Mouse (Mus musculus) stomach, embryonic 16.5 days (tissue): Measurements from ENCODE around the gene Ubl3. TPM values are rescaled to one million over a fixed set of nuclear protein-coding genes. Genes with fewer than 3 reads are reported as not detected.
A peak's percentile ranks its signal among the peaks of the same experiment; 100 is the strongest.

Source experiments
- ATAC-seq: fragments of 200-750 bp; cut with Nextera tagmentation; 2 replicates; pipeline ENCODE4 v1.8.0; 2017; ENCODE audit warnings: moderate number of reproducible peaks, moderate TSS enrichment; ENCODE audit not compliant: insufficient read depth, low FRiP score
- H3K27ac ChIP-seq: fragments of 300-500 bp; sonication (generic); 2 replicates; pipeline ENCODE4 v1.5.1; 2014; ENCODE audit warnings: low read length
- H3K27me3 ChIP-seq: fragments of 300-500 bp; sonication (generic); 2 replicates; pipeline ENCODE4 v1.6.1; 2014; ENCODE audit warnings: low read length, control low read depth, mixed read lengths; ENCODE audit not compliant: control insufficient read depth, insufficient read depth
- H3K36me3 ChIP-seq: fragments of 300-500 bp; sonication (generic); 2 replicates; pipeline ENCODE4 v1.6.1; 2014; ENCODE audit warnings: low read length; ENCODE audit not compliant: control insufficient read depth, insufficient read depth
- H3K4me1 ChIP-seq: fragments of 300-500 bp; sonication (generic); 2 replicates; pipeline ENCODE4 v1.6.1; 2014; ENCODE audit warnings: low read length, control low read depth, mixed read lengths; ENCODE audit not compliant: control insufficient read depth, insufficient read depth
- H3K4me2 ChIP-seq: fragments of 300-500 bp; sonication (generic); 2 replicates; pipeline ENCODE4 v1.6.1; 2014; ENCODE audit warnings: low read depth, low read length, mixed read lengths
- H3K4me3 ChIP-seq: fragments of 300-500 bp; sonication (generic); replicated peaks from 2 replicates; pipeline ENCODE4 v1.5.1; 2014; ENCODE audit warnings: mild to moderate bottlenecking, low read length
- H3K9ac ChIP-seq: fragments of 300-500 bp; sonication (generic); 2 replicates; pipeline ENCODE4 v1.6.1; 2014; ENCODE audit warnings: low read length
- H3K9me3 ChIP-seq: fragments of 300-500 bp; sonication (generic); replicated peaks from 2 replicates; pipeline ENCODE4 v1.6.1; 2016; ENCODE audit warnings: low read length, control low read depth; ENCODE audit not compliant: control insufficient read depth
- WGBS: fragments of 180-500 bp; shearing (Covaris S2); extraction: QIAGEN DNeasy Blood & Tissue Kit; methylation state at CpG from one replicate; pipeline ENCODE4 v1.1.7; 2014; 5-methylcytosine and 5-hydroxymethylcytosine counted together
- polyA plus RNA-seq: library from polyadenylated mRNA; unstranded; fragments of >200 nt; fragmentation: Nextera tagmentation; extraction: Ambion mirVana; gene quantifications from 2 replicates; pipeline ENCODE4 v1.2.1, GENCODE M21; 2015

Ubl3 gene
- polyA plus RNA-seq, 1 experiment from 2014 or later = 41.0 TPM

- no peak overlapping the region for H3K4me2 ChIP-seq
- H3K4me1 ChIP-seq = peaks cover 41% of the 10 kb centered on the region
- no peak for ATAC-seq
- no peak overlapping the region for H3K4me3 ChIP-seq
- no peaks in the 10 kb centered on the region for H3K9me3 ChIP-seq
- H3K9ac ChIP-seq = no peak overlapping the region
- no peak overlapping the region for H3K27ac ChIP-seq
- 24% methylated on average over 2 of the region's 2 CpGs for WGBS
- no peaks in the 10 kb centered on the region for H3K27me3 ChIP-seq
- H3K36me3 ChIP-seq = no peaks in the 10 kb centered on the region
Measured at GRCm38 (mm10) chr5:148546970-148547369, 5.6 kb downstream of the Ubl3 start.

- ATAC-seq = no peak
- 92% methylated on average over 2 of the region's 2 CpGs for WGBS
- H3K4me3 ChIP-seq = no peak overlapping the region
- H3K27ac ChIP-seq = no peak overlapping the region
- H3K36me3 ChIP-seq = no peaks in the 10 kb centered on the region
- no peaks in the 10 kb centered on the region for H3K9me3 ChIP-seq
- no peak overlapping the region for H3K9ac ChIP-seq
- H3K4me1 ChIP-seq = peaks cover 37% of the 10 kb centered on the region
- H3K4me2 ChIP-seq = no peak overlapping the region
- no peaks in the 10 kb centered on the region for H3K27me3 ChIP-seq
Measured at GRCm38 (mm10) chr5:148544733-148545132, 7.9 kb downstream of the Ubl3 start.

- no peak for ATAC-seq
- Histone ChIP-seq H3K9me3 (no peaks in the 10 kb centered on the region), H3K4me2 (no peak overlapping the region), H3K9ac (no peak overlapping the region), H3K27ac (no peak overlapping the region), H3K27me3 (no peaks in the 10 kb centered on the region), H3K36me3 (no peaks in the 10 kb centered on the region), H3K4me1 (peaks cover 19% of the 10 kb centered on the region), H3K4me3 (no peak overlapping the region)
- WGBS = 52% methylated on average over 2 of the region's 2 CpGs
Measured at GRCm38 (mm10) chr5:148542196-148542595, 10.4 kb downstream of the Ubl3 start.

GRCm38 (mm10) chr5:148535669-148536430 lies 16.7 kb downstream of the Ubl3 start:
- Histone ChIP-seq H3K4me2 (no peak overlapping the region), H3K4me3 (no peak overlapping the region), H3K36me3 (no peaks in the 10 kb centered on the region), H3K9me3 (no peaks in the 10 kb centered on the region), H3K27me3 (no peaks in the 10 kb centered on the region), H3K4me1 (peaks cover 12% of the 10 kb centered on the region), H3K27ac (no peak overlapping the region), H3K9ac (no peak overlapping the region)
- 59% methylated on average over 4 of the region's 4 CpGs for WGBS
- ATAC-seq = no peak

GRCm38 (mm10) chr5:148534644-148535043 lies 17.9 kb downstream of the Ubl3 start:
- Histone ChIP-seq H3K9me3 (no peaks in the 10 kb centered on the region), H3K4me3 (no peak overlapping the region), H3K27ac (no peak overlapping the region; the same call in 1 of the 2 replicates), H3K9ac (no peak overlapping the region), H3K27me3 (no peaks in the 10 kb centered on the region), H3K4me2 (no peak overlapping the region), H3K4me1 (peaks cover 12% of the 10 kb centered on the region), H3K36me3 (no peaks in the 10 kb centered on the region)
- 0 out of 2 replicates have a peak, but pooled peaks have one; percentile 21 for ATAC-seq
- WGBS = 57% methylated on average over 3 of the region's 3 CpGs

GRCm38 (mm10) chr5:148533924-148534323 lies 18.7 kb downstream of the Ubl3 start:
- Histone ChIP-seq H3K4me1 (peaks cover 12% of the 10 kb centered on the region), H3K27ac (no peak overlapping the region), H3K9ac (no peak overlapping the region), H3K9me3 (no peaks in the 10 kb centered on the region), H3K4me3 (no peak overlapping the region), H3K36me3 (no peaks in the 10 kb centered on the region), H3K4me2 (no peak overlapping the region), H3K27me3 (no peaks in the 10 kb centered on the region)
- ATAC-seq = no peak
- WGBS = 85% methylated on average over 2 of the region's 2 CpGs

- H3K4me1 ChIP-seq = peaks cover 15% of the 10 kb centered on the region
- no peaks in the 10 kb centered on the region for H3K9me3 ChIP-seq
- no peak overlapping the region for H3K27ac ChIP-seq
- no peak overlapping the region for H3K4me2 ChIP-seq
- no peaks in the 10 kb centered on the region for H3K27me3 ChIP-seq
- no peaks in the 10 kb centered on the region for H3K36me3 ChIP-seq
- H3K9ac ChIP-seq = no peak overlapping the region
- H3K4me3 ChIP-seq = no peak overlapping the region
- 64% methylated on average over 5 of the region's 5 CpGs for WGBS
- ATAC-seq = no peak
Measured at GRCm38 (mm10) chr5:148532201-148532600, 20.4 kb downstream of the Ubl3 start.

- H3K36me3 ChIP-seq = no peaks in the 10 kb centered on the region
- no peak overlapping the region for H3K9ac ChIP-seq
- ATAC-seq = no peak
- H3K27ac ChIP-seq = no peak overlapping the region
- no peaks in the 10 kb centered on the region for H3K9me3 ChIP-seq
- no peak overlapping the region for H3K4me2 ChIP-seq
- no peak overlapping the region for H3K4me3 ChIP-seq
- H3K4me1 ChIP-seq = 0 out of 2 replicates have a peak, but pooled peaks cover 8% of the 10 kb centered on the region
- WGBS = 20% methylated on average over 6 of the region's 6 CpGs
- H3K27me3 ChIP-seq = no peaks in the 10 kb centered on the region
Measured at GRCm38 (mm10) chr5:148527632-148528031, 25.0 kb downstream of the Ubl3 start.

- 68% methylated on average over 8 of the region's 8 CpGs for WGBS
Measured at GRCm38 (mm10) chr5:148526631-148527030, 26.0 kb downstream of the Ubl3 start.

More at GRCm38 (mm10) chr5:148526631-148527030, 26.0 kb downstream of the Ubl3 start:
- Histone ChIP-seq H3K9me3 (no peaks in the 10 kb centered on the region), H3K4me1 (0 out of 2 replicates have a peak, but pooled peaks cover 8% of the 10 kb centered on the region), H3K4me2 (no peak overlapping the region), H3K27me3 (no peaks in the 10 kb centered on the region), H3K9ac (no peak overlapping the region), H3K36me3 (no peaks in the 10 kb centered on the region), H3K27ac (no peak overlapping the region), H3K4me3 (no peak overlapping the region)
- ATAC-seq = no peak
